Mouse (Mus musculus) CH12.LX (cell line): ENCODE measurements around the gene Tox2.

Experiments used
- CTCF ChIP-seq, 2 experiments: IDR thresholded peaks in 1 of 2; conservative IDR thresholded peaks in 1 of 2; 2 replicates each; pipeline ENCODE4 v1.5.1; 2011 to 2012; ENCODE audit warnings: low read depth in 2 of 2, low read length in 2 of 2, improper control_type of control experiment in 1 of 2, inconsistent platforms in 1 of 2, mild to moderate bottlenecking in 1 of 2, moderate library complexity in 1 of 2
- E2F4 ChIP-seq: IDR thresholded peaks from 2 replicates; pipeline ENCODE4 v1.6.1; 2011; ENCODE audit warnings: low read depth, low read length, improper control_type of control experiment; ENCODE audit not compliant: insufficient replicate concordance
- EP300 ChIP-seq: IDR thresholded peaks from 2 replicates; pipeline ENCODE4 v1.6.1; 2011; ENCODE audit warnings: low read length, improper control_type of control experiment
- GABPA ChIP-seq: IDR thresholded peaks from 2 replicates; pipeline ENCODE4 v1.6.1; 2012; ENCODE audit warnings: low read depth, low read length, improper control_type of control experiment, inconsistent platforms; ENCODE audit not compliant: insufficient replicate concordance
- HCFC1 ChIP-seq: IDR thresholded peaks from 2 replicates; pipeline ENCODE4 v1.6.1; 2012; ENCODE audit warnings: low read depth, mild to moderate bottlenecking, inconsistent platforms, low read length, improper control_type of control experiment
- JUND ChIP-seq: conservative IDR thresholded peaks from 2 replicates; pipeline ENCODE4 v1.6.1; 2011; ENCODE audit warnings: low read depth, low read length, improper control_type of control experiment
- KAT2A ChIP-seq: IDR thresholded peaks from 2 replicates; pipeline ENCODE4 v1.6.1; 2012; ENCODE audit warnings: low read length, improper control_type of control experiment, inconsistent platforms; ENCODE audit not compliant: insufficient replicate concordance
- MYC ChIP-seq: IDR thresholded peaks from 2 replicates; pipeline ENCODE4 v1.6.1; 2011; ENCODE audit warnings: low read depth, mild to moderate bottlenecking, improper control_type of control experiment, low read length
- POLR2A ChIP-seq: IDR thresholded peaks from 2 replicates; pipeline ENCODE4 v1.6.1; 2011; ENCODE audit warnings: low read depth, mild to moderate bottlenecking, improper control_type of control experiment, low read length
- SMC3 ChIP-seq: IDR thresholded peaks from 2 replicates; pipeline ENCODE4 v1.6.1; 2011; ENCODE audit warnings: low read depth, low read length, improper control_type of control experiment
- TBP ChIP-seq: conservative IDR thresholded peaks from 2 replicates; pipeline ENCODE4 v1.6.1; 2011; ENCODE audit warnings: low read depth, low read length, improper control_type of control experiment
- TCF12 ChIP-seq: IDR thresholded peaks from 2 replicates; pipeline ENCODE4 v1.6.1; 2014; ENCODE audit warnings: low read depth, mild to moderate bottlenecking, inconsistent platforms, low read length, improper control_type of control experiment
- UBTF ChIP-seq: IDR thresholded peaks from 2 replicates; pipeline ENCODE4 v1.6.1; 2012; ENCODE audit warnings: low read depth, mild to moderate bottlenecking, inconsistent platforms, low read length, improper control_type of control experiment, moderate library complexity
- USF1 ChIP-seq: IDR thresholded peaks from 2 replicates; pipeline ENCODE4 v1.6.1; 2014; ENCODE audit warnings: low read depth, mild to moderate bottlenecking, inconsistent platforms, low read length, improper control_type of control experiment

GRCm38 (mm10) chr2:163229050-163229449 lies 26.1 kb downstream of the Tox2 start:
- no peak for TF ChIP-seq POLR2A
- no peak for TF ChIP-seq EP300
- TF ChIP-seq CTCF (conservative IDR thresholded peaks at IDR 0.05 in 1 of 2, IDR thresholded peaks at IDR 0.05 in 1 of 2; ENCODE audit: low read depth in 2 of 2, low read length in 2 of 2), result no peak
- TF ChIP-seq GABPA, result no peak
- TF ChIP-seq E2F4, result no peak
- TF ChIP-seq USF1, result no peak
- TF ChIP-seq HCFC1, result no peak
- no peak for TF ChIP-seq MYC
- TF ChIP-seq JUND, result no peak
- TF ChIP-seq UBTF, result no peak
- peak; percentile 51; the same call in 1 of the 2 replicates for TF ChIP-seq TCF12
- no peak for TF ChIP-seq TBP
- no peak for TF ChIP-seq KAT2A
- no peak for TF ChIP-seq SMC3
